Mouse (Mus musculus) lung, postnatal 14 days (tissue): ENCODE measurements around the gene Kctd17.

Source experiments
- DNase-seq: peaks from one replicate; pipeline ENCODE4 v3.0.0; 2021

Kctd17 gene

GRCm38 (mm10) chr15:78416937-78417336 lies 11.4 kb upstream of the Kctd17 start:
- DNase-seq, result peak; percentile 46

- no peak for DNase-seq
These were observed 8.0 kb upstream of the Kctd17 start for GRCm38 (mm10) chr15:78420395-78420794.

GRCm38 (mm10) chr15:78422046-78422956 lies 6.1 kb upstream of the Kctd17 start:
- peak; percentile 90 for DNase-seq

- DNase-seq, result peak; percentile 33
These were observed 3.9 kb upstream of the Kctd17 start for GRCm38 (mm10) chr15:78424507-78424906.

GRCm38 (mm10) chr15:78425230-78425629 lies 3.1 kb upstream of the Kctd17 start:
- no peak for DNase-seq

- no peak for DNase-seq
These were observed 735 bp downstream of the Kctd17 start for GRCm38 (mm10) chr15:78429139-78429459.

- DNase-seq, result no peak
These were observed 1.7 kb downstream of the Kctd17 start for GRCm38 (mm10) chr15:78429871-78430622.

GRCm38 (mm10) chr15:78430874-78431273 lies 2.5 kb downstream of the Kctd17 start:
- DNase-seq, result no peak

- no peak for DNase-seq
These were observed 3.3 kb downstream of the Kctd17 start for GRCm38 (mm10) chr15:78431541-78432121.

GRCm38 (mm10) chr15:78434896-78435520 lies 6.6 kb downstream of the Kctd17 start:
- peak; percentile 61 for DNase-seq

- no peak for DNase-seq
These were observed 7.3 kb downstream of the Kctd17 start for GRCm38 (mm10) chr15:78435681-78436080.

- DNase-seq, result peak; percentile 83
These were observed 8.2 kb downstream of the Kctd17 start for GRCm38 (mm10) chr15:78436380-78437192.

GRCm38 (mm10) chr15:78437237-78438017 lies 9.1 kb downstream of the Kctd17 start:
- peak; percentile 43 for DNase-seq

GRCm38 (mm10) chr15:78438018-78438394 lies 9.6 kb downstream of the Kctd17 start:
- DNase-seq, result no peak

- no peak for DNase-seq
These were observed 10.1 kb downstream of the Kctd17 start for GRCm38 (mm10) chr15:78438505-78438904.

- no peak for DNase-seq
These were observed 10.6 kb downstream of the Kctd17 start for GRCm38 (mm10) chr15:78438973-78439372.

GRCm38 (mm10) chr15:78442231-78442630 lies 13.9 kb downstream of the Kctd17 start:
- no peak for DNase-seq

GRCm38 (mm10) chr15:78443857-78444256 lies 15.5 kb downstream of the Kctd17 start:
- no peak for DNase-seq

- DNase-seq, result peak; percentile 19
These were observed 18.8 kb downstream of the Kctd17 start for GRCm38 (mm10) chr15:78447121-78447520.

GRCm38 (mm10) chr15:78447746-78448535 lies 19.6 kb downstream of the Kctd17 start:
- peak; percentile 99 for DNase-seq

GRCm38 (mm10) chr15:78449131-78449530 lies 20.8 kb downstream of the Kctd17 start:
- no peak for DNase-seq
